Mouse (Mus musculus) embryonic facial prominence, embryonic 12.5 days (tissue): ENCODE results near the gene Gclm. TPM values are rescaled to one million over a fixed set of nuclear protein-coding genes. Genes with fewer than 3 reads are reported as not detected.
"Not testable (repeated sequence)": the region's sequence is repeated elsewhere in the genome, so short reads cannot be mapped to it uniquely, and the experiment has no call there.

Source experiments
- ATAC-seq: fragments of 200-750 bp; cut with Nextera tagmentation; 2 replicates; pipeline ENCODE4 v1.8.0; 2017; ENCODE audit not compliant: insufficient number of reproducible peaks, insufficient read depth, low FRiP score, low TSS enrichment
- H3K27ac ChIP-seq: fragments of 300-500 bp; sonication (generic); 2 replicates; pipeline ENCODE4 v1.5.1; 2016; ENCODE audit warnings: mild to moderate bottlenecking
- H3K27me3 ChIP-seq: fragments of 300-500 bp; sonication (generic); 2 replicates; pipeline ENCODE4 v1.6.1; 2016; ENCODE audit warnings: mild to moderate bottlenecking, moderate library complexity
- H3K36me3 ChIP-seq: fragments of 300-500 bp; sonication (generic); 2 replicates; pipeline ENCODE4 v1.6.1; 2016; ENCODE audit warnings: mild to moderate bottlenecking
- H3K4me1 ChIP-seq: fragments of 300-500 bp; sonication (generic); 2 replicates; pipeline ENCODE4 v1.6.1; 2016
- H3K4me2 ChIP-seq: fragments of 300-500 bp; sonication (generic); replicated peaks from 2 replicates; pipeline ENCODE4 v1.6.1; 2016; ENCODE audit warnings: mild to moderate bottlenecking, moderate library complexity
- H3K4me3 ChIP-seq: fragments of 300-500 bp; sonication (generic); 2 replicates; pipeline ENCODE4 v1.5.1; 2016; ENCODE audit warnings: mild to moderate bottlenecking
- H3K9ac ChIP-seq: fragments of 300-500 bp; sonication (generic); 2 replicates; pipeline ENCODE4 v1.6.1; 2016; ENCODE audit warnings: mild to moderate bottlenecking, moderate library complexity
- H3K9me3 ChIP-seq: fragments of 300-500 bp; sonication (generic); 2 replicates; pipeline ENCODE4 v1.6.1; 2016; ENCODE audit warnings: mild to moderate bottlenecking, moderate library complexity
- WGBS: fragments of 180-500 bp; shearing (Covaris S2); methylation state at CpG from one replicate; pipeline ENCODE4 v1.1.7; 2016; 5-methylcytosine and 5-hydroxymethylcytosine counted together
- polyA plus RNA-seq: library from polyadenylated mRNA; unstranded; fragments of >200 nt; fragmentation: Nextera tagmentation; extraction: Ambion mirVana; gene quantifications from 2 replicates; pipeline ENCODE4 v1.2.1, GENCODE M21; 2016

Gene Gclm
- polyA plus RNA-seq, 1 experiment from 2014 or later: 61.5 TPM

DNA sequence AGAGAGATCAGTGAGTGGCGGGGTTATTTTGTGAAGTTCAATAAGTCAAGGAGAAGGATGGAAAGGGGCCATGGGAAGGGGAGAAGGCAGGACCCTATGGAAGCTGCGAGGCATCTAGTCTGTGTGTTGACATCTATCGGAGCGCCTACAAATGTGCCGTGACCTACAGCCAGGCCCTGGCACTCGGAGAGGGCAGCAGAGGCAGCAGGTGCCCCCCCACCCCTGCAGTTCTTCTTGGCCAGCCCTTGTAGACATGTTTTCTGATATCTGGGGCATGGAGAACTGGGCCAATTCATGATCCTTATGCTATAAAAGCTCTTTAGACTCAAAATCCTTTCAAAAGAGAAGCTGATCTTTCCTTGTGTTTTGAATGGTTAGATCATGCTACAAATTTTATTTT lies 37.6 kb upstream of the Gclm start:
- Histone ChIP-seq H3K9ac (no peak overlapping the region), H3K27ac (no peak overlapping the region), H3K4me1 (no peaks in the 10 kb centered on the region), H3K36me3 (no peaks in the 10 kb centered on the region), H3K4me2 (no peak overlapping the region), H3K4me3 (no peak overlapping the region), H3K9me3 (no peaks in the 10 kb centered on the region), H3K27me3 (no peaks in the 10 kb centered on the region)
- ATAC-seq: no peak
- WGBS: 86% methylated on average over 6 of the region's 6 CpGs

- no peak overlapping the region for H3K4me3 ChIP-seq
- no peak overlapping the region for H3K4me2 ChIP-seq
- H3K27ac ChIP-seq: no peak overlapping the region
- 80% methylated on average over 15 of the region's 15 CpGs for WGBS
- ATAC-seq: no peak
- no peaks in the 10 kb centered on the region for H3K9me3 ChIP-seq
- H3K9ac ChIP-seq: no peak overlapping the region
- H3K36me3 ChIP-seq: no peaks in the 10 kb centered on the region
- H3K4me1 ChIP-seq: no peaks in the 10 kb centered on the region
- H3K27me3 ChIP-seq: no peaks in the 10 kb centered on the region
These were observed 36.8 kb upstream of the Gclm start for GRCm38 (mm10) chr3:122208296-122209225.

DNA sequence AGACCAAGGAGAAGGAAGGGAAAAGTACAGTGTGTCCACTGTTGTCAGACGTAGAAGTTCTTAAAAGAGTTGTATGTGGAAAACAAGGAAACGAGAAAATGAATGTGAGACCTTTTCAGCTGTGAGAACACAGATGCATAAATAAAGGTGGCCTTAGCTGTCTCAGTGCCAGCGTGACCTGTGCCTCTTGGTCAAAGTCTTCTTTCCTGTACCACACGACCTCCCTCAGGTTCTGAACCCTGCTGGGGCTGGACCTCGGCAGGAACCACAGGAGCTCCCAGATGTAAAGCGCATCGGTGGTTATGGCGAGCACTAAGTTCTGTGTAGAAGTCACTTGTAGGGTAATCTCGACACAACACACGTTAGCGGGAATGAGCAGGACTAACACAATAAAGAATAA lies 35.8 kb upstream of the Gclm start:
- ATAC-seq: no peak
- WGBS: 90% methylated on average over 11 of the region's 11 CpGs
- H3K4me2 ChIP-seq: no peak overlapping the region

GRCm38 (mm10) chr3:122210434-122210833 lies 34.9 kb upstream of the Gclm start:
- no peak for ATAC-seq
- no peak overlapping the region for H3K9ac ChIP-seq
- no peaks in the 10 kb centered on the region for H3K4me1 ChIP-seq
- H3K4me3 ChIP-seq: no peak overlapping the region
- H3K27ac ChIP-seq: no peak overlapping the region
- no peaks in the 10 kb centered on the region for H3K36me3 ChIP-seq
- H3K4me2 ChIP-seq: no peak overlapping the region
- 65% methylated on average over 5 of the region's 5 CpGs for WGBS
- no peaks in the 10 kb centered on the region for H3K27me3 ChIP-seq
- H3K9me3 ChIP-seq: no peaks in the 10 kb centered on the region

More for the DNA sequence above, 35.8 kb upstream of the Gclm start:
- H3K9me3 ChIP-seq: no peaks in the 10 kb centered on the region
- H3K9ac ChIP-seq: no peak overlapping the region
- H3K36me3 ChIP-seq: no peaks in the 10 kb centered on the region
- H3K27ac ChIP-seq: no peak overlapping the region
- no peaks in the 10 kb centered on the region for H3K27me3 ChIP-seq
- H3K4me1 ChIP-seq: no peaks in the 10 kb centered on the region
- H3K4me3 ChIP-seq: no peak overlapping the region

DNA sequence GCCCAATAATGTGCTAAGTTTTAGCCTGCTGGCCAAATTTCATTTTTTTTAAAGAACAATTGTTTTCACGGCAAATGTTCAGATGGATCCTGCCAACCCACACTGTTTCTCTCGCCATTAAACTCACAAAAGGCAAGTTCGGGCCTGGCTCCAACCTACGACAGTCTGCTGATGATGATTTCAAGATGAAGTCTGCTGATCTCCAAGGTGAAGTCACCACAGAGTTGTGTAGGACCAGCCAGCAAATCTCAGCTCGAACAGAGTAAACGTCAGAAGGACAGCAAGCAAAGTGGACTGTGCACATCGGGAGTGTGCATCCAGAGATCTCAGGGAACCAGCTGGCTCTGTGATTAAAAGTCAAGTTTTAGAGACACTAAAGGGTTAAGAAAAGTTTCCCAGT lies 34.5 kb upstream of the Gclm start:
- Histone ChIP-seq H3K36me3 (no peaks in the 10 kb centered on the region), H3K9ac (no peak overlapping the region), H3K4me2 (no peak overlapping the region), H3K27ac (no peak overlapping the region), H3K27me3 (no peaks in the 10 kb centered on the region), H3K9me3 (no peaks in the 10 kb centered on the region), H3K4me3 (no peak overlapping the region), H3K4me1 (no peaks in the 10 kb centered on the region)
- WGBS: 89% methylated on average over 7 of the region's 7 CpGs
- ATAC-seq: no peak

DNA sequence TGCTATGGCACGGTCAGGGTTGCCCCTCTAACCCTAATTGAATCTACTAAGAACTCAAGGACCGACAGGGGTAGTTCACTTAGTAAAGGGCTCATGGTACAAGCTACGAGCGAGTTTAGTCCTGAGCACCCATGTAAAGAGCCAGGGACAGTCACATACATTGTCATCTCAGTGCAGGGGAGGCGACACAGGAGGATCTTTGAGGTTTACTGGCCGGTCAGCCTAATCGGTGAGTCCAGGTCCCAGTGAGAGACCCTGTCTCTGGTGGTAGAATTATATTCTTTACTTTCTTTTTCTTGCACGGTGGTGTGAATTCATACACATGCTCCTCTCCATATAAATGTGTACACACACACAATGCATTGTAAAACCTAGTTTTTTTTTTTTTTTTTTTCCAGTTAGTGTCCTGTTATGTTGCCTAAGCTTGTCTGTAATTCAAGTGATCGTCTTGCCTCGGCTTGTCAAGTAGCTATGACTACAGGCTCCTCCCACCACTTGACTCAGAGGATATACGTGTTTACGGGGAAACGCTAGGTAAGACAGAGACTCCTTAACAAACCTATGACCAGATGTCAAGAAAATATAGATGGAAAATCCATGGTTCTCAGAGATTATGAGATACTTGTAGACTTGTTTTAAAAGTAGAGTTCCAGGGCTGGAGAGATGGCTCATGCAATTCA lies 33.8 kb upstream of the Gclm start:
- Histone ChIP-seq H3K27me3 (no peaks in the 10 kb centered on the region), H3K36me3 (no peaks in the 10 kb centered on the region), H3K9ac (no peak overlapping the region), H3K4me1 (no peaks in the 10 kb centered on the region), H3K27ac (no peak overlapping the region), H3K4me2 (no peak overlapping the region), H3K9me3 (no peaks in the 10 kb centered on the region), H3K4me3 (no peak overlapping the region)
- no peak for ATAC-seq
- 76% methylated on average over 13 of the region's 13 CpGs for WGBS

- ATAC-seq: no peak
- Histone ChIP-seq H3K36me3 (no peaks in the 10 kb centered on the region), H3K27me3 (no peaks in the 10 kb centered on the region), H3K9ac (no peak overlapping the region), H3K27ac (no peak overlapping the region), H3K4me1 (no peaks in the 10 kb centered on the region), H3K4me2 (no peak overlapping the region), H3K9me3 (no peaks in the 10 kb centered on the region), H3K4me3 (no peak overlapping the region)
- 81% methylated on average over 3 of the region's 3 CpGs for WGBS
These were observed 23.9 kb upstream of the Gclm start for GRCm38 (mm10) chr3:122221240-122222036.

DNA sequence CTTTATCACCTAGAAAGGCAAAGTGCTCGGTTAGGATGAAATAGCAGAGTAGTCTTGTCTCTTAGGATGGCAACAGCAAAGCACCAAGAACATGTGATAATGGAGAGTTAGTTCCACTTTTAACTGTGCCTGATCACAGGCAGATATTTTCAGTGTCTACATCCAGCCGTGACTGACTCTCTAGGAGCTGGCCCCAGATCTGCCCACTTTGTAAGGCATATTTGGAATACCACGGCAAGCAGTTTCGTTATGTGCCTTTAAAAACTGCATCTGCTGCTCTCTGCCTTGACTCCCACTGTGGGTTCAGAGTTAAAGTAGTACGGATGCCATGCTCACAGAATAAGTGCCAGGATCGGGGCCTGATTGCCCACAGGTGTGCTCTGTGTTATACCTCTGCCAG lies 18.4 kb upstream of the Gclm start:
- not testable (repeated sequence) for H3K27ac ChIP-seq, H3K4me2 ChIP-seq, H3K4me3 ChIP-seq, H3K27me3 ChIP-seq, H3K9me3 ChIP-seq, H3K4me1 ChIP-seq, ATAC-seq, H3K36me3 ChIP-seq, H3K9ac ChIP-seq
- WGBS: 65% methylated on average over 6 of the region's 6 CpGs

DNA sequence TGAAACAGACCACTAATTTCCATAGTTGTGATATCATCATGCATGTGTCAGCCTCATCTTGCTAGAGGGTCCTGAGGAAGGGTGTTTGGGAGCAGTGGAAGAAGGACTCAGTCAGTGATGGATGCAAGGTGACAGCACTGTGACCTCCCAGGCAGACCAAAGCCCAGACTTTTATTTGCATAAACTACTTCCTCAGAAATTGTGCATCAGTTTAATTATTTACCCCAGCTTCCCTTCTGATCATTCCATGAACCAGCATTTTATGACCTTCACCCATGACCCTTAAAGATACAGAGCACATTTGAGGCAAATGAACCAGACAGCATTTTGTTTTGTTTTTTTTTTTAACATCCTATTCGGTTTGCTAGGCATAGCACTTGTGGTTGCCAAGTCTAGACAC lies 9.6 kb upstream of the Gclm start:
- H3K4me3 ChIP-seq: no peak overlapping the region
- 58% methylated on average over 1 of the region's 1 CpGs for WGBS
- no peaks in the 10 kb centered on the region for H3K36me3 ChIP-seq
- H3K4me2 ChIP-seq: no peak overlapping the region
- no peak for ATAC-seq
- no peaks in the 10 kb centered on the region for H3K9me3 ChIP-seq
- H3K27me3 ChIP-seq: no peaks in the 10 kb centered on the region
- no peak overlapping the region for H3K27ac ChIP-seq
- no peak overlapping the region for H3K9ac ChIP-seq
- H3K4me1 ChIP-seq: no peaks in the 10 kb centered on the region

DNA sequence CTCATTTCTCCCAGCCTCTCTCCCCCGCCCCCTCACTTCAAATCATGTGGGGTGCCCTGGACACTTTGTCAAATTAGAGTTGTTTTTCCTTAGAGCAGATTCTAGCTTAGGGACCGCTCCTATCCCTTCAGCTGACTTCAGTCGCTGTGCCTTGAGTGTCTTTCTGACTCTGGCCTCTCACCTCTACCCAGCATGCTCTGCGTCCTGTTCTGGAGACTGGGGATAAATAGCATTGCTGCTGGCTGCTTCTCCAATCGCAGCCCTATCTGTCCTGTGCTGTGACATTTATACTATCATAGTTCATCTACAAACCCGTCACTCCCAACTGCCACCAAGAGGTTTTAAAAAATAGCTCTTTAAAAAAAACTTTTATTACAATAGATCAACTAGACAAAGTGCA lies 2.5 kb upstream of the Gclm start:
- no peak overlapping the region for H3K4me3 ChIP-seq

GRCm38 (mm10) chr3:122243416-122244167 lies 1.8 kb upstream of the Gclm start:
- Histone ChIP-seq H3K27ac (no peak overlapping the region), H3K9me3 (no peaks in the 10 kb centered on the region), H3K4me3 (no peak overlapping the region), H3K9ac (no peak overlapping the region), H3K4me1 (peaks cover 5% of the 10 kb centered on the region), H3K4me2 (no peak overlapping the region), H3K27me3 (no peaks in the 10 kb centered on the region), H3K36me3 (no peaks in the 10 kb centered on the region)
- ATAC-seq: no peak
- 38% methylated on average over 14 of the region's 14 CpGs for WGBS

More for the DNA sequence above, 2.5 kb upstream of the Gclm start:
- Histone ChIP-seq H3K9ac (no peak overlapping the region), H3K4me1 (peaks cover 5% of the 10 kb centered on the region), H3K27ac (no peak overlapping the region), H3K36me3 (no peaks in the 10 kb centered on the region), H3K9me3 (no peaks in the 10 kb centered on the region), H3K4me2 (no peak overlapping the region), H3K27me3 (no peaks in the 10 kb centered on the region)
- ATAC-seq: no peak
- WGBS: 46% methylated on average over 6 of the region's 6 CpGs
